ENCODE assay signal across 8 mouse cellular contexts in genomic region chr10:93419614-93420504, GRCm38 (mm10). TPM values are rescaled to one million over a fixed set of nuclear protein-coding genes. Genes with fewer than 3 reads are reported as not detected.
DNase-seq lines count a peak whose midpoint lies in the region; ATAC-seq and TF ChIP-seq lines count a peak whose summit lies in the region.
"Had no signal": no experiment of that assay in that cellular context is flagged by ENCODE, and none has a peak within 500 bp of the region (broad histone marks: within the 10 kb centered on the region; RNA-seq: fewer than 3 reads in every experiment).

No protein-coding gene starts in this region.

- 0 out of 2 replicates have a peak, but pooled peaks cover 8% of the 10 kb centered on the region for H3K9me3 ChIP-seq in heart, embryonic 14.5 days (ENCODE audit: control insufficient read depth, low read length)
- H3K9me3 ChIP-seq in midbrain, embryonic 10.5 days (replicated peaks), result peaks cover 8% of the 10 kb centered on the region
- 0 out of 2 replicates have a peak, but pooled peaks cover 5% of the 10 kb centered on the region for H3K9me3 ChIP-seq in midbrain, embryonic 13.5 days
- no peaks in the 10 kb centered on the region for H3K9me3 ChIP-seq in ES-E14 (ENCODE audit: control insufficient read depth, insufficient read depth, low read depth, low read length)
- H3K9me3 ChIP-seq in limb, embryonic 10.5 days (replicated peaks), result no peaks in the 10 kb centered on the region
- H3K9me3 ChIP-seq: G1E had no signal

- H3K27ac ChIP-seq in heart, embryonic 14.5 days (replicated peaks in 1 of 2; ENCODE audit: control insufficient read depth in 1 of 2, insufficient read depth in 1 of 2, low read depth in 2 of 2, low read length in 2 of 2), result peak overlapping the region; percentile 71
- H3K27ac ChIP-seq in midbrain, embryonic 10.5 days (replicated peaks), result 0 out of 2 replicates have a peak overlapping the region, but pooled peaks have one; percentile 17
- no peak overlapping the region for H3K27ac ChIP-seq in midbrain, embryonic 13.5 days
- no peak overlapping the region; the same call in 1 of the 2 replicates for H3K27ac ChIP-seq in ES-E14 (ENCODE audit: insufficient read depth, low read depth, low read length, poor library complexity, severe bottlenecking)
- peak overlapping the region; percentile 46; the same call in 1 of the 2 replicates for H3K27ac ChIP-seq in limb, embryonic 10.5 days

- H3K4me3 ChIP-seq in heart, embryonic 14.5 days (ENCODE audit: control insufficient read depth in 1 of 2, insufficient read depth in 1 of 2, low read depth in 1 of 2, low read length in 2 of 2), result no peak overlapping the region
- no peak overlapping the region for H3K4me3 ChIP-seq in midbrain, embryonic 10.5 days
- no peak overlapping the region for H3K4me3 ChIP-seq in midbrain, embryonic 13.5 days (replicated peaks)
- no peak overlapping the region for H3K4me3 ChIP-seq in ES-E14 (ENCODE audit: insufficient read depth in 1 of 2, low read depth in 1 of 2, low read length in 2 of 2, poor library complexity in 1 of 2, severe bottlenecking in 1 of 2)
- no peak overlapping the region for H3K4me3 ChIP-seq in limb, embryonic 10.5 days

- no peak overlapping the region for H3K4me2 ChIP-seq in heart, embryonic 14.5 days (ENCODE audit: low read length)
- no peak overlapping the region for H3K4me2 ChIP-seq in midbrain, embryonic 13.5 days (replicated peaks)

- no peaks in the 10 kb centered on the region for H3K27me3 ChIP-seq in heart, embryonic 14.5 days (ENCODE audit: control insufficient read depth, insufficient read depth, low read length)
- H3K27me3 ChIP-seq in midbrain, embryonic 10.5 days (ENCODE audit: low read depth, poor library complexity, severe bottlenecking), result no peaks in the 10 kb centered on the region
- no peaks in the 10 kb centered on the region for H3K27me3 ChIP-seq in midbrain, embryonic 13.5 days
- H3K27me3 ChIP-seq in limb, embryonic 10.5 days (ENCODE audit: low read depth, poor library complexity, severe bottlenecking), result no peaks in the 10 kb centered on the region

- in situ Hi-C loops in ES-E14 (cut with MboI; ENCODE audit: low sequenced_read_pairs in 2 of 2, unreplicated experiment in 2 of 2), result loop anchor here (5.0 to 25.0 kb wide), 3 partner anchors 128 to 358 kb away; no protein-coding TSS in a partner anchor

- ATAC-seq in heart, embryonic 14.5 days (ENCODE audit: insufficient number of reproducible peaks, insufficient read depth, low FRiP score, low read depth), result no peak
- ATAC-seq in midbrain, embryonic 13.5 days, result no peak

- DNase-seq in heart, adult 8-10 months (ENCODE audit: low spot score), result no peak
- DNase-seq in midbrain, embryonic 10.5 days (ENCODE audit: low spot score), result no peak
- DNase-seq in ES-E14 (ENCODE audit: low read depth, low spot score), result peak; percentile 68
- no peak for DNase-seq in limb, embryonic 10.5 days (ENCODE audit: low spot score)
- no peak for DNase-seq in cerebellum, postnatal 36 days

- no peaks in the 10 kb centered on the region for H3K36me3 ChIP-seq in heart, embryonic 14.5 days (ENCODE audit: control insufficient read depth, insufficient read depth, low read length)
- H3K36me3 ChIP-seq in midbrain, embryonic 10.5 days, result no peaks in the 10 kb centered on the region
- no peaks in the 10 kb centered on the region for H3K36me3 ChIP-seq in midbrain, embryonic 13.5 days
- H3K36me3 ChIP-seq in ES-E14 (ENCODE audit: control insufficient read depth, insufficient read depth, low read length, poor library complexity, severe bottlenecking), result no peaks in the 10 kb centered on the region
- H3K36me3 ChIP-seq in limb, embryonic 10.5 days, result no peaks in the 10 kb centered on the region
- H3K36me3 ChIP-seq: G1E had no signal

- whole genome bisulfite sequencing in heart, embryonic 14.5 days, result 74% methylated on average over 9 of the region's 9 CpGs
- WGBS in midbrain, embryonic 10.5 days, result 77% methylated on average over 9 of the region's 9 CpGs
- WGBS in midbrain, embryonic 13.5 days, result 77% methylated on average over 9 of the region's 9 CpGs
- WGBS in limb, embryonic 10.5 days, result 73% methylated on average over 9 of the region's 9 CpGs

- H3K9ac ChIP-seq in heart, embryonic 14.5 days (ENCODE audit: low read length), result no peak overlapping the region
- H3K9ac ChIP-seq in midbrain, embryonic 13.5 days (replicated peaks), result no peak overlapping the region
- H3K9ac ChIP-seq in ES-E14 (ENCODE audit: insufficient read depth, low read depth, low read length, poor library complexity, severe bottlenecking), result no peak overlapping the region

- H3K4me1 ChIP-seq in heart, embryonic 14.5 days (ENCODE audit: control insufficient read depth in 2 of 2, insufficient read depth in 2 of 2, low read length in 2 of 2), result peaks cover 4 to 6% of the 10 kb centered on the region in 2 experiments; a peak in 2 of 4 replicates
- H3K4me1 ChIP-seq in midbrain, embryonic 10.5 days, result no peaks in the 10 kb centered on the region
- no peaks in the 10 kb centered on the region for H3K4me1 ChIP-seq in midbrain, embryonic 13.5 days (replicated peaks)
- peaks cover 0 to 8% of the 10 kb centered on the region in 2 experiments; a peak in 2 of 4 replicates for H3K4me1 ChIP-seq in ES-E14 (ENCODE audit: control insufficient read depth in 2 of 2, insufficient read depth in 2 of 2, low read length in 2 of 2, poor library complexity in 1 of 2)
- H3K4me1 ChIP-seq in limb, embryonic 10.5 days, result peaks cover 5% of the 10 kb centered on the region; the same call in 1 of the 2 replicates

TF ChIP-seq in ES-E14, 5 proteins besides CTCF, POLR2A, EP300 and RAD21:
- no peak for TF ChIP-seq CHD2 (IDR thresholded peaks at IDR 0.05; ENCODE audit: low read depth, low read length)
- TF ChIP-seq MAFK (IDR thresholded peaks at IDR 0.05; ENCODE audit: insufficient read depth, low read depth, low read length), result no peak
- TF ChIP-seq ZNF384 (IDR thresholded peaks at IDR 0.05; ENCODE audit: low read depth, low read length), result no peak
- TF ChIP-seq ZC3H11A (IDR thresholded peaks at IDR 0.05; ENCODE audit: borderline replicate concordance, low read depth, low read length), result no peak
- no peak for TF ChIP-seq HCFC1 (IDR thresholded peaks at IDR 0.05; ENCODE audit: borderline replicate concordance, insufficient read depth, low read length)

RNA-seq across cellular contexts. Expression of gene Lta4h, which starts 33.4 kb away (rescaled TPM):
- 306 and 315 TPM in 2 replicates for polyA plus RNA-seq in heart, embryonic 14.5 days (2014; fragmentation: Nextera tagmentation; extraction: Ambion mirVana)
- total RNA-seq in heart, adult 8-10 months (2022), result 10 to 100 TPM; 32.4 to 38.7 (median 33.0) TPM
- 153 TPM in 2 replicates for polyA plus RNA-seq in midbrain, embryonic 10.5 days (2016; fragmentation: Nextera tagmentation; extraction: Ambion mirVana)
- 104 and 106 TPM in 2 replicates for polyA plus RNA-seq in midbrain, embryonic 13.5 days (2015; fragmentation: Nextera tagmentation; extraction: Ambion mirVana)
- 54.5 and 72.4 TPM in 2 replicates for total RNA-seq in ES-E14 (2012; rRNA removed)
- 147 and 157 TPM in 2 replicates for polyA plus RNA-seq in limb, embryonic 10.5 days (2016; fragmentation: Nextera tagmentation; extraction: Ambion mirVana)

Comparison
In these comparisons a context has a peak if more than half of its experiments do, and no peak if none do; other contexts are left out.
1. H3K27ac ChIP-seq: peak in heart, embryonic 14.5 days (2 of 2), midbrain, embryonic 10.5 days (single experiment) and limb, embryonic 10.5 days (single experiment); none in midbrain, embryonic 13.5 days (single experiment) and ES-E14 (single experiment).